Mouse (Mus musculus) layer of hippocampus, adult 8-10 months (tissue): ENCODE measurements around the gene Tifa. TPM values are rescaled to one million over a fixed set of nuclear protein-coding genes. Genes with fewer than 3 reads are reported as not detected.

Source experiments
- DNase-seq, 2 experiments: peaks; one replicate each; pipeline ENCODE4 v3.0.0; 2022; ENCODE audit warnings: low spot score in 2 of 2
- total RNA-seq, 4 experiments: library from RNA; stranded (reverse); gene quantifications; 2 replicates each; pipeline ENCODE4 v1.2.4; 2022

Gene Tifa
- total RNA-seq, 4 experiments from 2014 or later: 7.7 to 12.5 (median 9.7) TPM

- DNase-seq: no peak
Measured at GRCm38 (mm10) chr3:127787032-127787431, 2.6 kb upstream of the Tifa start.

GRCm38 (mm10) chr3:127788038-127788437, 1.6 kb upstream of the Tifa start:
- DNase-seq: no peak

DNA sequence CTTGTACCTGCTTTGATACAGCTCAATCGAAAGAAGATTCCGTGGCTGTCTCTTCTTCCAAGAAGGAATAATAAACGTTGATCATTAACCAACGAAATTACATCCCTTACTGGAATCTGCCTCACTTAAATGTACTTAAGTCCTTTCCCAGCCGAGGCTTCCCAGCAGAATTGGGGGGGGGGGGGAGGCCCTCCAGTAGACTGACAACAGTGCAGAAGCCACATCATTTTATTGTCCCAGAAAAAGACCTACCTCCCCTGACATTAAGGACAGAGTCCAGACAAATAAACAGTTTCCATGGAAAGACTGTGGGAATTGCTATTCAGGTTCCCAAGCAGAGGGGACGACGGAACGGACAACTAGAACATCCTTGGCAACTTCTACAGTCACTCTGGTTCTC, 686 bp upstream of the Tifa start:
- DNase-seq: no peak

DNA sequence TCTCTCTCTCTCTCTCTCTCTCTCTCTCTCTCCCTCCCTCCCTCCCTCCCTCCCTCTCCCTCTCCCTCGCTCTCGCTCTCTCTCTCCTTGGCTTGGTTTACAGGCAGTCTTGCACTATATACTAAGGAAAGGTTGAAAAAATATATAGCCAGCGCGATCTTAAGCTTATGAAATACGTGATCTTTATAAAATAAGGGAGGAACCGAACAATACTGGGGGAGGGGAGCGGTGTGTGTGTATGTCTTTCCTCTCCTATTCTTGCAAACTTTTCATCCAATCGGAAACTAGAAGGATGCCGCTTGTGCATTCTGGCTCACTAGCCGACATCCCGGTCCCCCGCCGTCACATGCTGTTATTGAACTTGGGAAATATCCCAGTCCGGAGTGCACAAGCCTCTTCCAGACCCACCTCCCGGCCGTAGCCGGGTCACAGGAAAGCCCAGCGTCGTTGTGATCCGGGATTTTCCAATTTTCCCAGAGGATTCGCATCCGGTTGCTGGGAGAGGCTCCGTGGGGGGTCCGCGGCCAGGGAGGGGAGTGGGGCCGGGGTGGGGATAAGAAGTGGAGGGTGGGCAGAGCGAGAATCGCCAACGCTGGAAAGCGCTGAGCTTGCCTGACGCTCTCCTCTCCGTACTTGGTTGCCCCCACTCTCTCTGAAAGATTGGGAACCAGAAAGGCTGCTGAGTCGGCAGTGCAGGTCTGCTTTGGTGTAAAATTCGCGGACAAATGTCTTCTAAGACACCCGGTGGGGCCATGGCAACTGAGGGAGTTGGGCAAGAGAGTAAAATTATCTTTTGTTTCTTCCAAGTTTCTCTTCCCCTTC, 840 bp downstream of the Tifa start:
- no peak for DNase-seq

DNA sequence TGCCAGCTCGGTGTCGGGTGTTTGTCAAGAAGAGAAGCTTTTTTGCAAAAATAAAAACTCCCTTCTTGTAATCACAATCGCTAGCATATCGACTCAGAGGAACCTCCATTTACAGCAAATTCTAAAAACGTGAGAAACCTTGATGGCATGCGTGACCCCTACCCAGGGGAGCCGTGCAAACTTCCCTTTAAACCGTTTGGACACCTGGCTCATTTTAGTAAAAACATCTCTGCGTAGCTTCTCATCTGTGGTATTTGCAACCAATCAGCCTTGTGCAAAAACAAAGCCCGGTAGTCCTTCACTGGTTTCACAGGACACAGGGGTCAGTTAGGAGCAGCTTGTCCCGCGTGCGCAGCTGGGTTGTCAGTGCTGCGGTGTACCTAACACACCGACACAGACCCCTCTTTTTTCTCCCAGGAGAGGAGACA, 1.5 kb downstream of the Tifa start:
- DNase-seq: no peak

- DNase-seq: no peak
Measured at GRCm38 (mm10) chr3:127791595-127792561, 2.3 kb downstream of the Tifa start.

DNA sequence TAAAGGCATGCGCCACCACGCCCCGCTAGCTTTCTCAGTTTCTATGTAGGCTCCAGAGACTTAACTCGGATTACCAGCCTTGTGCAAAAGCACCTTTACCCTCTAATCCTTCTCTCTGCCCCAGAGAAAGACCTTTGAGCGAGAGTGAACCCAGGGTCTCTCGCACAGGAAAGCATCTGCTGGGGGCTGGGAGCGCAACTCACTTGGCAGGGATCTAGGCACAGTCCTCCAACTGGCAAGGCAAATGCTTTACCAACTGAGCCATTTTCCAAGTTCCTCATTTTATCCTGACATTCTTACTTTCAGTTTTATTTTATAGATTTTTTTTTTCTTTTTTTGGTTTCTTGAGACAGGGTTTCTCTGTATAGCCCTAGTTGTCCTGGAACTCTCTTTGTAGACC, 3.4 kb downstream of the Tifa start:
- DNase-seq: no peak

DNA sequence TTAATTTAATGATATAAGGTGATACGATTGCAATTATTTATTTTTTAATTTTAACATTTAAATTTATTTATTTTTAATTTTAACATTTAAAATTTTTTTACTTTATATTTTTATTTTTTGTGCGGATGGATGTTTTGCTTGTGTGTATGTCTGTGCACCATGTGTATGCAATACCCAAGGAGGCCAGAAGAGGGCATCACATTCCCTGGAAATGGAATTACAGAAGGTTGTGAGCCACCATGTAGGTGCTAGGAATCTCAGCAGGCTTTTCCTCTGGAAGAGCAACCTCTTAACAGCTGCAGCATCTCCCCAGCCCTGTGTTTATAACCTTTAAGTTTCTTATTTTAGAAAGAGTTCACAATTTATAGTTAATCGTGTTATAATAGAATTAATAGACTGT, 6.2 kb downstream of the Tifa start:
- DNase-seq: no peak

- DNase-seq: no peak
Measured at GRCm38 (mm10) chr3:127796271-127796670, 6.7 kb downstream of the Tifa start.

DNA sequence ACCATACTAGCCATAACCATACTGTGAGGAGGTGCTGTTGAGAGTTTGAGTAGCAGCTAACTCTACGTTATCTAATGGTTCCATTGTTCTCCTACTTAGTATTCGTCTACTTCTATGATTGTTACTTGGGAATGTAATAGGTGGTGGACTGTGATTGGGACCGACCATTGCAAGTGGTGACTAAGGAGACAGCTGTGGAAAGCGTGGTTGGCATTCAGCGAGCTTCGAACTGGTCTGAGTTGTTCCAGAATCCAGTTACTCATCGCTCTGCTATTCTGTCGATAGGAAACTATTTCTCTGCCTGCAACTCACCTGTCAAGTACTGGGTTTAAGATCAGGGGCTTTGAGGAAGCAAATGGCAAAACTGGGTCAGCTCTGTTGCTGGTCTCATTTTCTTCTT, 11.6 kb downstream of the Tifa start:
- no peak for DNase-seq

GRCm38 (mm10) chr3:127802814-127803213, 13.2 kb downstream of the Tifa start:
- no peak for DNase-seq

DNA sequence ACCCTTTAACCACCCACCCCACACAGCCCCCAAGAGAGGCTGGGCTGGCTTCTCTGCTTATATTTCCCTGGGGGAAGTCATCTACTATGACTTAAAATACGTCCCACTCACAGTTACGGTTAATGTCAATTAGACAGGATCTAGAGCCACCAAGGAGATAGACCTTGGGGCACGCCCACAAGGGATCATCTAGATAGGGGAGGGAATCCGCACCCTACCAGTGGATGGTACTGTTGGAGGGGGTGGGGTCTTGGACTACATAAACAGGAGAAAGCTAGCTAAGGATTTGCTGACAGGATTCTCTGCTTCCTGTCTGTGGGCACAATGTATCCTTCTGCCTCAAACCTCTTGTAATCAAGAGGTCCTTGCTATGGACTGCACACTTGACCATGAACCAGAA, 14.8 kb downstream of the Tifa start:
- DNase-seq: no peak

DNA sequence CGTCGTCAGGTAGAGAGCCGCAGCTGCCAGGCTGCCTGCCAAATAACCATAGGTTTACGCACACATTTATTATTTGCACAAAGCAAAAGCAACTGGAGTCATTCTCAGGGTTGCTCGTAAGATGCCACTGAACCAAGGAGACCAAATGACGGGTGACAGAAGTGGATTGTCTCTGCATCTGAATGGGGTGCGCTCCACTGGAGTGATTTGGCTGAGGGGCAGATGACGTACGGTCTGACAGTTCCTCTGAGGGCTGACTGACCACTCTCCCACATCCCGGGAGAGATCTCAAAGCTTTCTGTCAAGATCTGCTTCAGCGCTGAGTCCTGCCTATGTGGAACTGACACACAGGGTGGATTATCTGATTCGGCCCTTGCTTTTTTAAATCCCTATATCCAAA, 15.5 kb downstream of the Tifa start:
- no peak for DNase-seq

- no peak for DNase-seq
Measured at GRCm38 (mm10) chr3:127805991-127806390, 16.4 kb downstream of the Tifa start.

GRCm38 (mm10) chr3:127807846-127808245, 18.2 kb downstream of the Tifa start:
- no peak for DNase-seq

GRCm38 (mm10) chr3:127809103-127809502, 19.5 kb downstream of the Tifa start:
- no peak for DNase-seq

GRCm38 (mm10) chr3:127817120-127817683, 27.6 kb downstream of the Tifa start:
- no peak for DNase-seq

DNA sequence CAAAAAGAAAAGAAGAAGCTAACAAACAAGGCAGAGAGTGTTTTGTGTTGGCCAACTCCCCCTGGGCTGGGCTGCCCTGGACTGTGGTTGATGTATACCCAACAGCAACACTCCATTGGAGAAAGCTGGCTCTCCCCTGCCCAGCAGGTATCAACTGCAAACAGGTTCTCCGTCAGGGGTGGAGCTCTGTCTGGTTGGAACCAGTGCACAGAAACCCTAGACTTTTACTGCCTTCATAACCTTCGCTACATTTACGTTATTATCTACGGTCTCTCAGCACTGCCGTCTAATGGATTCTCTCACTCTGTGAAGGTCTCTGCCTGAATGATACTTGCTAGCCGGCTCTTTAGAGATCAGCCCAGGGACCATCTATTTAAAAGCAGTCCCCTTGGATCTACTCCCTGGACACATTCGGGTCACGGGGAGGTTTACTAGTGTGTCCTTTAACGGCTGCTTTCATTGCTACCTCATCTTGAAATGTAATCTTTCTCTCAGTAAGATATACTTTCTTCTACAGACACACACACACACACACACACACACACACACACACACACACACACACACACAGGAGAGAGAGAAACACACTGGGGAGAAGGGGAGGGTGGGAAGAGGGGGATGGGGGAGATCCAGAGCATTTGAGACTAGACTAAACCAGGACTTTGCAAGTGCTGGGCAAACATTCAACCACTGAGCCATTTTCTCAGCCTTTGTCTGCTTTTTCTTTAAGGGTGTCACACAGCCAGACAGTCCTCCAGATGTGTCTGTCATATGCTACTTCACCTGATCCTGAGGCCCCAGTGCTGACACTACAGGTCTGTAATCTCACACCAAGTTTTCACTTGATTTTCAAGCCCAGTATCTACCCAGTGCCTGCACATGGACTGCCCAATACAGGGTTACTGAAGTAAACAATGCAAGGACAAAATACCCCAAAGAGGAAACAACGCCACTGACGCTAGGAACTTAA, 29.4 kb downstream of the Tifa start:
- no peak for DNase-seq

GRCm38 (mm10) chr3:127820400-127820799, 30.8 kb downstream of the Tifa start:
- DNase-seq: no peak

GRCm38 (mm10) chr3:127821209-127821608, 31.6 kb downstream of the Tifa start:
- no peak for DNase-seq
